Mouse (Mus musculus): ENCODE measurements around the gene Gdf9. TPM values are rescaled to one million over a fixed set of nuclear protein-coding genes. Genes with fewer than 3 reads are reported as not detected.
A peak's percentile ranks its signal among the peaks of the same experiment; 100 is the strongest.

Gdf9 gene
- total RNA-seq, 2 experiments from 2014 or later: 0.19 to 0.39 TPM

DNA sequence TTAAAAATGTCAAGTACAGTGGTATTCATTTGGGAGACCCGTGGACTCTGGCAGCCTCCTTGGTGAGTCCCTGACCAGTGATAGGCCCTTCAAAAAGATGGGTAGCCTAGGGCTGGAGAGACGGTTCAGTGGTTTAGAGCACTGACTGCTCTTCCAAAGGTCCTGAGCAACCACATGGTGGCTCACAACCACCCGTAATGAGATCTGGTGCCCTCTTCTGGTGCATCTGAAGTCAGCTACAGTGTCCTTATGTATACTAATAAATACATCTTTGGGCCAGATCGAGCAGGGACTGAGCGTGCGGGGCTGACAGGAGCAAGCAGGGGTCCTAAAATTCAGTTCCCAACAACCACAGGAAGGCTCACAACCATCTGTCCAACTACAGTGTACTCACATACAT is 13.0 kb downstream of the Gdf9 start:
- DNase-seq: peak in 1 of 2 experiments; percentile 32
- intact Hi-C loops (cut with DNase I): no loop called here

DNA sequence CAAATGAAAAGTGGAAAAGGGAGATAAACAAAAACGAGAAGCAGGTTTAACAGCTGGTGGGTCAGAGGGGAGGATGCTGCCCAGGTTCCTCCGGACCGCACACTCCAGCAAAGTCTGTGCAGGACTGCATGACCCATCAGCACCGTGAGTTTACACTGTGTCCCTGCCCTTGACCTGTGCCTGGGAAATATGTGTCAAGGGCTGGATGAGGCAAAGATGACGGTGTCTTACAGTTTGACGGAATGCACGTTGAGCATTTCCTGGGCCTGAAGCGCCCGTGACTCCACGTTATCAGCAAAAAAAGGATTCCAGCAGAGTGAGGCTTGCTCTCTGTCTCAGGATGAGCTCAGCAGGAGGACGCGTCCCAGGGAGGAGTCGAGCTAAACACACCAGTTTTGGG is 14.7 kb downstream of the Gdf9 start:
- no peak for DNase-seq
- intact Hi-C loops (cut with DNase I): no loop called here

- intact Hi-C loops (cut with DNase I): no loop called here
- no peak for DNase-seq
Observed at GRCm38 (mm10) chr11:53446183-53446582, 15.4 kb downstream of the Gdf9 start.

DNA sequence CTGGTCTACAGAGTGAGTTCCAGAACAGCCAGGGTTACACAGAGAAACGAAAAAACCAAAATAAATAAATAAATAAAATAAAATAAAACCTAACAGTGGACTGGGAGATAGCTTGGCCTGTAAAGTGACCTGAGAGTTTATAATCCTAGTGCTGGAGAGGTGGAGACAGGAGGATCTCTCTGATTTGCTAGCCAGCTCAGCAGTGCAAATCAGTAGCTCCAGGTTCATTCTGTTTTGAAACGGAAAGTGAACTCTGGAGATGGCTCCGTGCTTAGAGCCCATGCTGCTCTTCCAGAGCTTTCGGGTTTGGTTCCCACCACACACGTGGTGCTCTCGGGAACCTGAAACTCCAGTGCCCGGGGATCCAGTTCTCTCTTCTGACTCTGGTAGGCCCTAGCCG is 17.2 kb downstream of the Gdf9 start:
- intact Hi-C loops (cut with DNase I): no loop called here
- no peak for DNase-seq

DNA sequence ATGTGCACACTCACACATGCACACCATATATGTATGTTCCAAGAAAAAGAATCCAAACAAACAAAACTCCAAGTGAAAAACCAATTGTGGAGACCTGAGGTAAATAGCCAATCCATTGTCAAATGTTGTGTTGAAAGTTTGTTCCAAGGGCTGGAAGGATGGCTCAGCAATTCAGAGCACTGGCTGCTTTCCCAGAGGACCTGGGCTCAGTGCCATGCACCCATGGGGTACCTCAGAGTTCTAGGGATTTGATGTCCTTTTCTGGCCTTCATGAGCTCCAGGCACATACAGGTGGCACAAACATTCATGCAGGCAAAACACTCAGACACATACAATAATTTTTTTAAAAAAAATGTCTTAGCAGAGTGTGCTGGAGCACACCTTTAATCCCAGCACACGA is 17.7 kb downstream of the Gdf9 start:
- intact Hi-C loops (cut with DNase I): no loop called here
- peak; percentile 68 to 72 for DNase-seq

- DNase-seq: no peak
- intact Hi-C loops (cut with DNase I): no loop called here
Observed at GRCm38 (mm10) chr11:53450070-53450705, 19.4 kb downstream of the Gdf9 start.

DNA sequence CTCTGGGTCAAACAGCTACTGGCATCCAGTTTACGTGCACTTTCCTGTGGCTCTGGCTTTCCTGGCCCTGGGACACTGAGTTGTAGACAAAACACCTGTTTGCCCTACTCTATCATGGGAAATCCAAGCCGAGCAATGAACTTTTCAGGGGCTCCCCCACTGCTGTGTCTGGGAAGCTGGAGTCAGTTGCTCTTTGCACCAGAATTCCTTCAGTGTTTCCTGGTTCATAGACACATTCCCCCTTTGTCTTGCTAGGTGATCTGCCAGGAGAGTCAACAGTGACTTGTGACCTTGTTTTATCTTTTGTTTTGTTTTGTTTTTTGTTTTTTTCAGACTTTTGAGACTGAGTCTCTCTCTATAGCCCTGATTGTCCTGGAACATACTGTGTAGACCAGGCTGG is 20.5 kb downstream of the Gdf9 start:
- intact Hi-C loops (cut with DNase I): no loop called here

GRCm38 (mm10) chr11:53452396-53452795 is 21.6 kb downstream of the Gdf9 start:
- intact Hi-C loops (cut with DNase I): no loop called here
- no peak for DNase-seq

More for the DNA sequence above, 20.5 kb downstream of the Gdf9 start:
- DNase-seq: no peak

- intact Hi-C loops (cut with DNase I): no loop called here
- no peak for DNase-seq
Observed at GRCm38 (mm10) chr11:53453031-53453430, 22.2 kb downstream of the Gdf9 start.

GRCm38 (mm10) chr11:53456474-53457371 is 25.9 kb downstream of the Gdf9 start, which contains the start of the genes Gm10447 and Shroom1:
Gene Gm10447, minus strand, starts transcription at chr11:53457110.
Gene Shroom1, plus strand, starts transcription at chr11:53457205.
- intact Hi-C loops (cut with DNase I): no loop called here

GRCm38 (mm10) chr11:53457372-53457954 is 26.6 kb downstream of the Gdf9 start:
- no peak for DNase-seq
- intact Hi-C loops (cut with DNase I): no loop called here

More at GRCm38 (mm10) chr11:53456474-53457371, 25.9 kb downstream of the Gdf9 start, which contains the start of the genes Gm10447 and Shroom1:
- DNase-seq: peak; percentile 66

- intact Hi-C loops (cut with DNase I): no loop called here
Observed at GRCm38 (mm10) chr11:53458996-53459395, 28.2 kb downstream of the Gdf9 start.

DNA sequence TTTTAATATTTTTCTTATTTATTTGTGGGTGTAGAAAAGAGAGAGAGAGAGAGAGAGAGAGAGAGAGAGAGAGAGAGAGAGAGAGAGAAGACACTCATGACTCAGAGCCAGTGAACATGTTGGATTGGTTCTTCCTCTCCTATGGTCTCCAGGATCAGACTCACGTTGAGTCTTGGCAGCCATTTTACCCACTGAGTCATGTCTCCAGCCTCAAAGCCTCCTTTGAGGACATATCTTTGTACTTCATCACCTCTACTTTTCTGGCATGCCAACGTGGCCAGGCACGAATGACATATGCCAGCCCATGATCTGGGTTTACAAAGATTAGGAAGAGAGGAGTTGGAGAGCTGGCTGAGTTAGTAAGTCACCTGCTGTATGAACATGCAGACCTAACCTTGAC is 29.4 kb downstream of the Gdf9 start:
- intact Hi-C loops (cut with DNase I): loop anchor here (10.0 kb wide), 1 partner anchor 395 kb away; the partner anchor contains the start of gene Gm12216
- DNase-seq: no peak

More at GRCm38 (mm10) chr11:53458996-53459395, 28.2 kb downstream of the Gdf9 start:
- no peak for DNase-seq

- no peak for DNase-seq
- intact Hi-C loops (cut with DNase I): loop anchor here (10.0 kb wide), 1 partner anchor 393 kb away; the partner anchor contains the start of gene Gm12216
Observed at GRCm38 (mm10) chr11:53461727-53462126, 30.9 kb downstream of the Gdf9 start.

DNA sequence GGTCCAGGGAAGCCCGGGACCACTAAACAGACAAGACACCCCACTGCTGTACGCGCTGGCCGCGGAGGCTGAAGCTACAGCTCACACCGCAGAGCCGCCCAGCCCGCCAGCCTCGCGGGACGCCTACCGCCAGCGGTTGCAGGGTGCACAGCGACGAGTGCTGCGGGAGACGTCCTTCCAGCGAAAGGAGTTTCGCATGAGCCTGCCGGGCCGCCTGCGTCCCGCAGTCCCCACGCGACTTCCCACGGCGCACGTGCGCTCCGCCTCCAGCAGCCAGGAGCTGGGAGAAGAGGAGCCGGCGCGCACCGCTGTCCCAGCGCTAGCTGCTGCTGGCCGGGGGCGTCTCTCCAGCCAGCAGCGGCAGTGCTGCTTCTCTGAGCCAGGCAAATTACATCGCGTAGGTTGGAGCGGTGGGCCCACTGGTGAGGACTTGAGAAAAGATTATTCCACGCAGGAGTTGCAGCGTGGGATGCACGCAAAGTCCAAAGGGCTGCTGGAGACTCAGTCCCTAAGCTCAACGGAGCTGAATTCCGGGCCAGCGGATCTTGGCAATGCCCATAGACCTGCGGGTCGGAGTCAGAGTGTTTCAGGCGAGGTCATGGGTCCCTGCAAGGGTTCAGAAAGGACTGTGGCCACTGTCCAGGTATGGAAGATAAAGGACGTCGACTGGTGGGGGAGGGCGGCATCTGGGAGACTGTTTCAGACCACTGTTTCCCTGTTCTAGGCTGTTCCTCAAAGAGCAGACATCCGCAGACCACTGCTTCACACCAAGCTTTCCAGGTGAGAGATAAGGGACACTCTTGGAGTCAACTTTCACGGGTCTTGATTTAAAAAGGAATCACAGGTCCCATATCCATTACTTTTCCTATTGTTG is 33.0 kb downstream of the Gdf9 start:
- intact Hi-C loops (cut with DNase I): loop anchor here (10.0 kb wide), 1 partner anchor 391 kb away; the partner anchor contains the start of gene Gm12216

DNA sequence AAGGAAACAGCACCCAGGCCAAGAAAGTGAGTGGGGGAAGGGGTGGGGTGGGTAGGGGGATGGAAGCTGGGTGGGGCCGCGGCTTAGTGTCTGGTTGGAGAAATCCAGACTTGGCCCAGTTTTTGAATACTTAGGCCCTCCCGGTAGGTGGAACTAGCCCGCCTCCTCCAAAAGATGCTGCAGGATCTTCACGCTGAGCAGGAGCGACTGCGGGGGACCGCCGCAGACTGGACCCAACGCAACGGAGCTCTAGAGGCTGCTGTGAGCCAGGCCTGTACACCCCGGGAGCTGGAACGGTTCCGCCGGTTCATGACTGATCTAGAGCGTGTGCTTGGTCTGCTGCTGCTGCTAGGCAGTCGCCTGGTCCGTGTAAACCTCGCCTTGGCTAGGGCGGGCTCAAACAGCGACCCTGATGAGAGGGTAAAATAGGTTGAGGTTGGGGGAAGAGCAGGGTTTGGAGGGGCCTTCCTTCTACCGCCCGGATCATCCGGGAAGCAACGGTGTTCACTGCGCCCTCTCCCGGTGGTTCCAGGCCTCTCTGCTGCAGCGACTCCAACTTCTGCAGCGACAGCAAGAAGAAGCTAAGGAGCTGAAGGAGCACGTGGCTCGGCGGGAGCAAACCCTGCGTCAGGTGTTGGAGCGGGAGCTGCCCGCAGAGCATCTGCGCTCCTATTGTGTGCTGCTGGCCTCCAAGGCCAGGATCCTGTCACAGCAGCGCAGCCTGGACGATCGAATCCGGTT is 35.6 kb downstream of the Gdf9 start:
- DNase-seq: peak; percentile 80 to 84
- intact Hi-C loops (cut with DNase I): loop anchor here (2.0 to 10.0 kb wide), 3 partner anchors 34 to 388 kb away; partner anchors contain the start of gene Gm12216

More for the DNA sequence above, 33.0 kb downstream of the Gdf9 start:
- no peak for DNase-seq

GRCm38 (mm10) chr11:53469294-53469967 is 38.6 kb downstream of the Gdf9 start:
- intact Hi-C loops (cut with DNase I): loop anchor here (5.0 to 10.0 kb wide), 2 partner anchors 57 to 385 kb away; partner anchors contain the start of gene Gm12216
- no peak for DNase-seq

GRCm38 (mm10) chr11:53469968-53470695 is 39.3 kb downstream of the Gdf9 start, which contains the start of gene Gm9837:
Gene Gm9837, minus strand, starts transcription at chr11:53470479.
- DNase-seq: peak; percentile 92 to 95
- intact Hi-C loops (cut with DNase I): loop anchor here (1.0 to 10.0 kb wide), 7 partner anchors 41 to 385 kb away; partner anchors contain the start of genes Gm12216 and Kif3a
